Comparison of ENCODE assay signal across 7 mouse cellular contexts in genomic region chrX:153037087-153037971, GRCm38 (mm10). TPM values are rescaled to one million over a fixed set of nuclear protein-coding genes. Genes with fewer than 3 reads are reported as not detected.
DNase-seq lines count a peak whose midpoint lies in the region; ATAC-seq and TF ChIP-seq lines count a peak whose summit lies in the region.

Gene Mageh1, minus strand, starts transcription at chrX:153037575.

- no peaks in the 10 kb centered on the region for H3K36me3 ChIP-seq in embryonic facial prominence, embryonic 13.5 days
- H3K36me3 ChIP-seq in kidney, adult 2 months (ENCODE audit: control insufficient read depth, insufficient read depth, low read length) = no peaks in the 10 kb centered on the region
- H3K36me3 ChIP-seq in limb, embryonic 10.5 days = no peaks in the 10 kb centered on the region
- no peaks in the 10 kb centered on the region for H3K36me3 ChIP-seq in midbrain, embryonic 11.5 days (ENCODE audit: control insufficient read depth, insufficient read depth, low read length)
- H3K36me3 ChIP-seq in spleen, adult 2 months (ENCODE audit: control insufficient read depth, insufficient read depth, low read length) = no peaks in the 10 kb centered on the region

- 13% methylated on average over 47 of the region's 49 CpGs for WGBS in bone marrow, adult 2 months
- WGBS in embryonic facial prominence, embryonic 13.5 days = 23% methylated on average over 49 of the region's 49 CpGs
- WGBS in kidney, adult 2 months = under 1% methylated on average over 49 of the region's 49 CpGs
- WGBS in limb, embryonic 10.5 days = 11% methylated on average over 49 of the region's 49 CpGs
- 13% methylated on average over 49 of the region's 49 CpGs for WGBS in midbrain, embryonic 11.5 days
- WGBS in spleen, adult 2 months = 29% methylated on average over 49 of the region's 49 CpGs

- ATAC-seq in embryonic facial prominence, embryonic 13.5 days (ENCODE audit: insufficient number of reproducible peaks, insufficient read depth, low FRiP score, low TSS enrichment, low read depth) = peak; percentile 91
- ATAC-seq in midbrain, embryonic 11.5 days (ENCODE audit: low FRiP score) = peak; percentile 90

- TF ChIP-seq POLR2A in bone marrow, adult 2 months (IDR thresholded peaks at IDR 0.05; ENCODE audit: borderline replicate concordance, control insufficient read depth, low read depth, low read length) = no peak
- peak; percentile 5 for TF ChIP-seq POLR2A in kidney, adult 2 months (IDR thresholded peaks at IDR 0.05; ENCODE audit: low read depth, low read length)
- TF ChIP-seq POLR2A in spleen, adult 2 months (IDR thresholded peaks at IDR 0.05; ENCODE audit: low read depth, low read length) = no peak

- H3K4me1 ChIP-seq in bone marrow, adult 2 months (ENCODE audit: control insufficient read depth, insufficient read depth, low read length) = no peaks in the 10 kb centered on the region
- H3K4me1 ChIP-seq in embryonic facial prominence, embryonic 13.5 days = no peaks in the 10 kb centered on the region
- H3K4me1 ChIP-seq in kidney, adult 2 months (ENCODE audit: control insufficient read depth, insufficient read depth, low read length) = no peaks in the 10 kb centered on the region
- no peaks in the 10 kb centered on the region for H3K4me1 ChIP-seq in limb, embryonic 10.5 days
- no peaks in the 10 kb centered on the region for H3K4me1 ChIP-seq in midbrain, embryonic 11.5 days (ENCODE audit: control insufficient read depth, insufficient read depth, low read length)
- H3K4me1 ChIP-seq in spleen, adult 2 months (ENCODE audit: control insufficient read depth, insufficient read depth, insufficient read length) = no peaks in the 10 kb centered on the region

- H3K9me3 ChIP-seq in embryonic facial prominence, embryonic 13.5 days = no peaks in the 10 kb centered on the region
- H3K9me3 ChIP-seq in limb, embryonic 10.5 days (replicated peaks) = no peaks in the 10 kb centered on the region
- no peaks in the 10 kb centered on the region for H3K9me3 ChIP-seq in midbrain, embryonic 11.5 days (ENCODE audit: control insufficient read depth, low read length)

- no peak within 1 kb of the TSS for H3K27ac ChIP-seq in bone marrow, adult 2 months (ENCODE audit: control insufficient read depth, insufficient read depth, low read depth, low read length, poor library complexity)
- peak within 1 kb of the TSS; percentile 91 for H3K27ac ChIP-seq in embryonic facial prominence, embryonic 13.5 days
- H3K27ac ChIP-seq in kidney, adult 2 months (ENCODE audit: insufficient read depth, low read depth, low read length) = no peak within 1 kb of the TSS
- peak within 1 kb of the TSS; percentile 90 for H3K27ac ChIP-seq in limb, embryonic 10.5 days
- peak within 1 kb of the TSS; percentile 96 for H3K27ac ChIP-seq in midbrain, embryonic 11.5 days (ENCODE audit: low read depth, low read length)
- no peak within 1 kb of the TSS for H3K27ac ChIP-seq in spleen, adult 2 months (ENCODE audit: insufficient read depth, low read length)

- peak within 1 kb of the TSS; percentile 39 for H3K4me3 ChIP-seq in bone marrow, adult 2 months (replicated peaks; ENCODE audit: control insufficient read depth, low read depth, low read length)
- H3K4me3 ChIP-seq in embryonic facial prominence, embryonic 13.5 days = peak within 1 kb of the TSS; percentile 54
- peak within 1 kb of the TSS; percentile 83 for H3K4me3 ChIP-seq in kidney, adult 2 months (ENCODE audit: insufficient read depth, low read depth, low read length)
- H3K4me3 ChIP-seq in limb, embryonic 10.5 days = peak within 1 kb of the TSS; percentile 59
- peak within 1 kb of the TSS; percentile 53 for H3K4me3 ChIP-seq in midbrain, embryonic 11.5 days (ENCODE audit: low read depth, low read length)
- peak within 1 kb of the TSS; percentile 61 for H3K4me3 ChIP-seq in spleen, adult 2 months (ENCODE audit: extremely low read depth, insufficient read depth, insufficient read length)

- peak; percentile 54 for DNase-seq in heart, adult 8-10 months (ENCODE audit: low spot score)
- peak; percentile 85 for DNase-seq in kidney, adult 2 months
- peak; percentile 80 for DNase-seq in limb, embryonic 10.5 days (ENCODE audit: low spot score)
- peak; percentile 96 for DNase-seq in midbrain, embryonic 11.5 days (ENCODE audit: low spot score, missing footprints)
- peak; percentile 1 to 11 for DNase-seq in spleen, adult 2 months (ENCODE audit: low read depth in 1 of 2, low spot score in 2 of 2)

- peak within 1 kb of the TSS; percentile 81 for H3K9ac ChIP-seq in embryonic facial prominence, embryonic 13.5 days
- peak within 1 kb of the TSS; percentile 86 for H3K9ac ChIP-seq in midbrain, embryonic 11.5 days (ENCODE audit: low read length)

- TF ChIP-seq CTCF in bone marrow, adult 2 months (IDR thresholded peaks at IDR 0.05; ENCODE audit: control insufficient read depth, insufficient read depth, low read length) = no peak
- no peak for TF ChIP-seq CTCF in kidney, adult 2 months (conservative IDR thresholded peaks at IDR 0.05; ENCODE audit: insufficient read depth, insufficient read length, low read depth, low read length)
- TF ChIP-seq CTCF in spleen, adult 2 months (IDR thresholded peaks at IDR 0.05; ENCODE audit: extremely low read depth, insufficient read depth, insufficient read length, insufficient replicate concordance) = no peak

- peaks cover 13% of the 10 kb centered on the region for H3K27me3 ChIP-seq in embryonic facial prominence, embryonic 13.5 days
- no peaks in the 10 kb centered on the region for H3K27me3 ChIP-seq in kidney, adult 2 months (replicated peaks; ENCODE audit: control insufficient read depth, insufficient read depth, low read length)
- H3K27me3 ChIP-seq in limb, embryonic 10.5 days (ENCODE audit: low read depth, poor library complexity, severe bottlenecking) = peaks cover 60% of the 10 kb centered on the region
- 0 out of 2 replicates have a peak, but pooled peaks cover 4% of the 10 kb centered on the region for H3K27me3 ChIP-seq in midbrain, embryonic 11.5 days (ENCODE audit: control insufficient read depth, insufficient read depth, low read length)
- H3K27me3 ChIP-seq in spleen, adult 2 months (ENCODE audit: control insufficient read depth, insufficient read depth, low read length) = no peaks in the 10 kb centered on the region

- H3K4me2 ChIP-seq in embryonic facial prominence, embryonic 13.5 days = peak within 1 kb of the TSS; percentile 58
- peak within 1 kb of the TSS; percentile 52 for H3K4me2 ChIP-seq in midbrain, embryonic 11.5 days

RNA-seq across cellular contexts. Expression of gene Mageh1, which starts in this region (rescaled TPM):
- polyA plus RNA-seq in bone marrow, adult 2 months (2011; ENCODE audit: insufficient read depth, insufficient read length, low replicate concordance, missing spikeins) = not detected in 2 replicates
- polyA plus RNA-seq in embryonic facial prominence, embryonic 13.5 days (2015; fragmentation: Nextera tagmentation; extraction: Ambion mirVana) = 64.7 and 65.5 TPM in 2 replicates
- 10 to 100 TPM in 1 of 4 experiments, 1 to 10 TPM in 3; 6.9 to 11.8 (median 9.3) TPM for total RNA-seq in heart, adult 8-10 months (2022)
- polyA plus RNA-seq in kidney, adult 2 months (2012; rRNA removed) = 6.0 and 7.7 TPM in 2 replicates
- 38.6 and 49.3 TPM in 2 replicates for polyA plus RNA-seq in limb, embryonic 10.5 days (2016; fragmentation: Nextera tagmentation; extraction: Ambion mirVana)
- 116 and 120 TPM in 2 replicates for polyA plus RNA-seq in midbrain, embryonic 11.5 days (2014; fragmentation: Nextera tagmentation; extraction: Ambion mirVana)
- 1.6 and 1.7 TPM in 2 replicates for polyA plus RNA-seq in spleen, adult 2 months (2012; rRNA removed)

Comparison
In these comparisons a context has a peak if more than half of its experiments do, and no peak if none do; other contexts are left out.
1. H3K27ac ChIP-seq: peak in embryonic facial prominence, embryonic 13.5 days (single experiment), limb, embryonic 10.5 days (single experiment) and midbrain, embryonic 11.5 days (single experiment); none in bone marrow, adult 2 months (single experiment), kidney, adult 2 months (single experiment) and spleen, adult 2 months (single experiment).
2. DNase-seq: peak in every context shown above with its lines; median percentile 96 in midbrain, embryonic 11.5 days; 85 in kidney, adult 2 months; 80 in limb, embryonic 10.5 days; 54 in heart, adult 8-10 months; 6 in spleen, adult 2 months.
3. Peak in every context shown above with its lines, with median percentiles within 50 percentile points of each other: H3K4me3 ChIP-seq.